Mouse (Mus musculus): ENCODE data around the gene Ptpn7.

DNA sequence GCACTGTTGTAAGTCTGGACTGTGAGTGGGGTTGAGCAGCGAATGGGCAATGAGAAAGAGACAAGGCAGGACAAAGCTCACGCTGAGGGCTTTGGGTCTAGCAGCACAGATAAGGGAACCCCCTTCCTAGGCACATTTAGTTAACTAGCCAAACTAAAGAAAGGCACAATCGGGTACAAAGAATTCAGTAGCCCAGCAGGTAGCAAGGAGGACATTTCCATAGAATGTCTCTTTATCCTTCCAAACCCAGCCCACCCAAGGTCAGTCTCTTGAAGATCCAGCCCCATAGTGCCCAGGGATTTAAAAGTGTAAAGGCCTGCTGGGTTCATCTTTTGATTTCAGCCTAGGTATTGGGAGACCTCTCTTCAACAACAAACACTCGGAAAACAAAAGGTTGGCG lies 53.4 kb downstream of the Ptpn7 start:
- TF ChIP-seq CTCF (IDR thresholded peaks at IDR 0.05) = no peak
- TF ChIP-seq EP300 (IDR thresholded peaks at IDR 0.05) = no peak

All from lung, postnatal 0 days (tissue).